15 mouse cellular contexts compared by ENCODE assay signal in the genomic region with DNA sequence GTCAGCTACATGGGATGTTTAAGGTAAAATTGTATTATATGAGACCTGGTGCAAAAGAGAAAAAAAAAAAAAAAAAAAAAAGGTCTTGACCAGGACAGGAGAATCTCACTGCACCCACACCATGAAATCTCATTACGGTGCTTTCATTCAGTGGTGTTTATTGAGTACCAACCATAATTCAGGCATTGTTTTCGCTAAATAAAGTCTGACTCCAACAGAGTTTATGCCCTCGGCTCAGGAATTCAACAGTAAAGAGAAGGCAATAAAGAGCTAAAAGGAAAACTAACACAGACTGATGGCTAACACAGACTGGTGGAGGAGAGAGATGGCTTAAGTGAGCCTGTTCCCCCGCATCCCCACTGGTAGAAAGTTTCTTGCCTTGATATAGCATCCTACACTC.
"Had no signal": no experiment of that assay in that cellular context is flagged by ENCODE, and none has a peak within 500 bp of the region (broad histone marks: within the 10 kb centered on the region; RNA-seq: fewer than 3 reads in every experiment).

No protein-coding gene starts in this region.

- H3K27me3 ChIP-seq: limb, embryonic 15.5 days; liver, embryonic 12.5 days; neural tube, embryonic 13.5 days had no signal

- H3K27ac ChIP-seq: kidney, postnatal 0 days; limb, embryonic 15.5 days; liver, embryonic 12.5 days; neural tube, embryonic 13.5 days had no signal

- H3K36me3 ChIP-seq: limb, embryonic 15.5 days; liver, embryonic 12.5 days; neural tube, embryonic 13.5 days had no signal

- ATAC-seq: liver, embryonic 12.5 days; midbrain, embryonic 16.5 days had no signal

- H3K9ac ChIP-seq: limb, embryonic 15.5 days; liver, embryonic 12.5 days; lung, embryonic 14.5 days; neural tube, embryonic 13.5 days had no signal

- H3K4me2 ChIP-seq: limb, embryonic 15.5 days; liver, embryonic 12.5 days; lung, embryonic 14.5 days; midbrain, embryonic 11.5 days; neural tube, embryonic 13.5 days had no signal

- H3K4me3 ChIP-seq: limb, embryonic 15.5 days; liver, embryonic 12.5 days; neural tube, embryonic 13.5 days had no signal

- H3K9me3 ChIP-seq: limb, embryonic 15.5 days; liver, embryonic 12.5 days; neural tube, embryonic 13.5 days had no signal

- DNase-seq: kidney, adult 9 months; kidney, postnatal 36 days; layer of hippocampus, adult 9-11 months; layer of hippocampus, postnatal 36 days; lung, postnatal 10 days; lung, postnatal 4 days; right cerebral cortex, postnatal 14 days; thymus, postnatal 4 days had no signal

- H3K4me1 ChIP-seq: liver, embryonic 12.5 days had no signal
